ENCODE assay signal across 8 mouse cellular contexts in the genomic region with DNA sequence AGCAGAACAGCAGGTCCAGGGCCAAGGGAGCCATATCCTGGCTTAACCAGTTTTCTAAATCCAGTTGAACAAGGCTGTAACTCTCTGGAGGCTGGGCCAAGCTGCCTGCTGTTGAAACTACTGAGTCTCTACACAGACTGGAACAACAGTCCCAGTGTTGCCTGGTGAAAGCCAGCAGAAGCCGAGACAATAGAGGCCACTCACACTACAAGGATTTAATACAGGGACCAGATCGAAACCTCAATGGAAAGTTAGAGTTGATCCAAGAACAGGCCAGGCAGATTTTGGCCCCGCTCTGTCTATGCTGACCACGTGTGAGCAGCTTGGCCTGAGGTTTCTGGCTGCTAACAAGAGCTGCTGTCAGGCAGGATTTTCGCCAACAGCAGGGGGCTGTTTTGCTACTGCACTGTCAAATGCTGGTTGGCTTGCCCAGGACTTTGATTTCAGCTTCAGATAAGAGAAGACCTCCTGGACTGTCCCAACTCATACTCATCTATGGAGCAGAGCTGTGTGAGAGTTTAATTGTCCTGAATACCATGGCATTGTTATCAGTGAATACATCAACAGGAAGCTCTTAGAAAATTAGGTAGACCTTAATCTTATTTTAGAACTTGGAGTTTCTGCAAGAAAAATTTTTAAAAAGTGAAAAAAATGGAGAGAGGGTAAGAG.
DNase-seq lines count a peak whose midpoint lies in the region; ATAC-seq and TF ChIP-seq lines count a peak whose summit lies in the region.

No protein-coding gene starts in this region.

- peak; percentile 55; the same call in 1 of the 2 replicates for ATAC-seq in kidney, embryonic 14.5 days (ENCODE audit: low FRiP score, low TSS enrichment)
- ATAC-seq in limb, embryonic 11.5 days (ENCODE audit: insufficient number of reproducible peaks, low FRiP score, low TSS enrichment, low read depth): 0 out of 2 replicates have a peak, but pooled peaks have one; percentile 44

- H3K27ac ChIP-seq in kidney, embryonic 14.5 days (ENCODE audit: low read depth, low read length): no peak overlapping the region
- H3K27ac ChIP-seq in limb, embryonic 11.5 days (replicated peaks; ENCODE audit: low read depth, low read length): no peak overlapping the region
- no peak overlapping the region for H3K27ac ChIP-seq in thymus, adult 2 months (ENCODE audit: control insufficient read depth, insufficient read depth, low read length)

- H3K9ac ChIP-seq in kidney, embryonic 14.5 days (ENCODE audit: low read depth, low read length): no peak overlapping the region
- H3K9ac ChIP-seq in limb, embryonic 11.5 days (ENCODE audit: low read length): no peak overlapping the region

- no peaks in the 10 kb centered on the region for H3K4me1 ChIP-seq in kidney, embryonic 14.5 days (ENCODE audit: control insufficient read depth, insufficient read depth, low read length)
- no peaks in the 10 kb centered on the region for H3K4me1 ChIP-seq in limb, embryonic 11.5 days (ENCODE audit: control insufficient read depth, insufficient read depth, low read length)
- no peaks in the 10 kb centered on the region for H3K4me1 ChIP-seq in thymus, adult 2 months (replicated peaks; ENCODE audit: control insufficient read depth, insufficient read depth, low read length)

- DNase-seq in cerebellum, adult 11-12 months: peak; percentile 39
- DNase-seq in embryo, embryonic 9.5 days (ENCODE audit: extremely low spot score): peak; percentile 48
- DNase-seq in gastrocnemius, postnatal 36 days: peak; percentile 17 to 28
- peak; percentile 36 for DNase-seq in limb, embryonic 11.5 days (ENCODE audit: low spot score)
- DNase-seq in retina, embryonic 14.5 days (ENCODE audit: low spot score): peak; percentile 69
- no peak for DNase-seq in thymus, adult 2 months
- DNase-seq in spleen, postnatal 14 days (ENCODE audit: low spot score in 2 of 2): no peak

- no peak for TF ChIP-seq POLR2A in thymus, adult 2 months (IDR thresholded peaks at IDR 0.05; ENCODE audit: control insufficient read depth, extremely low read depth, insufficient read depth, low read length, poor library complexity)

- intact Hi-C loops in gastrocnemius, postnatal 36 days (cut with DNase I): loop anchor here (10.0 kb wide), 1 partner anchor 89 kb away; no protein-coding TSS in a partner anchor

- H3K9me3 ChIP-seq in kidney, embryonic 14.5 days (ENCODE audit: control insufficient read depth, low read length): no peaks in the 10 kb centered on the region
- H3K9me3 ChIP-seq in limb, embryonic 11.5 days (ENCODE audit: control insufficient read depth, low read length): no peaks in the 10 kb centered on the region

- WGBS in kidney, embryonic 14.5 days: 52% methylated on average over 5 of the region's 5 CpGs
- WGBS in limb, embryonic 11.5 days: 35% methylated on average over 5 of the region's 5 CpGs
- WGBS in thymus, adult 2 months: 77% methylated on average over 5 of the region's 5 CpGs

- H3K36me3 ChIP-seq in kidney, embryonic 14.5 days (ENCODE audit: control insufficient read depth, insufficient read depth, low read length): no peaks in the 10 kb centered on the region
- H3K36me3 ChIP-seq in limb, embryonic 11.5 days (ENCODE audit: control insufficient read depth, insufficient read depth, low read length): no peaks in the 10 kb centered on the region
- no peaks in the 10 kb centered on the region for H3K36me3 ChIP-seq in thymus, adult 2 months (ENCODE audit: control insufficient read depth, insufficient read depth, low read length)

- no peak overlapping the region for H3K4me3 ChIP-seq in kidney, embryonic 14.5 days (ENCODE audit: low read length)
- H3K4me3 ChIP-seq in limb, embryonic 11.5 days (ENCODE audit: low read depth, low read length): no peak overlapping the region
- H3K4me3 ChIP-seq in thymus, adult 2 months (ENCODE audit: control insufficient read depth, insufficient read depth, low read length): no peak overlapping the region

- TF ChIP-seq CTCF in thymus, adult 2 months (IDR thresholded peaks at IDR 0.05; ENCODE audit: borderline replicate concordance, control insufficient read depth, extremely low read depth, insufficient read depth, low read length, poor library complexity): no peak

- H3K4me2 ChIP-seq in kidney, embryonic 14.5 days (replicated peaks; ENCODE audit: low read depth, low read length): no peak overlapping the region
- no peak overlapping the region for H3K4me2 ChIP-seq in limb, embryonic 11.5 days (ENCODE audit: low read depth, severe bottlenecking)

- H3K27me3 ChIP-seq in kidney, embryonic 14.5 days (ENCODE audit: control insufficient read depth, insufficient read depth, low read length): no peaks in the 10 kb centered on the region
- H3K27me3 ChIP-seq in limb, embryonic 11.5 days (ENCODE audit: control insufficient read depth, insufficient read depth, low read length): no peaks in the 10 kb centered on the region
- no peaks in the 10 kb centered on the region for H3K27me3 ChIP-seq in thymus, adult 2 months (ENCODE audit: control insufficient read depth, insufficient read depth, low read length)

Comparison
In these comparisons a context has a peak if more than half of its experiments do, and no peak if none do; other contexts are left out.
1. DNase-seq: peak in cerebellum, adult 11-12 months (single experiment), embryo, embryonic 9.5 days (single experiment), gastrocnemius, postnatal 36 days (2 of 2), limb, embryonic 11.5 days (single experiment) and retina, embryonic 14.5 days (single experiment); none in thymus, adult 2 months (single experiment) and spleen, postnatal 14 days (0 of 2).